Mouse (Mus musculus): ENCODE data around the gene Il10rb.

Il10rb gene

GRCm38 (mm10) chr16:91455868-91456267 is 49.9 kb downstream of the Il10rb start:
- no peak for DNase-seq

- DNase-seq = no peak
Measured at GRCm38 (mm10) chr16:91458301-91458746, 52.4 kb downstream of the Il10rb start.

- DNase-seq = peak; percentile 19
Measured at GRCm38 (mm10) chr16:91458976-91459375, 53.0 kb downstream of the Il10rb start.

DNA sequence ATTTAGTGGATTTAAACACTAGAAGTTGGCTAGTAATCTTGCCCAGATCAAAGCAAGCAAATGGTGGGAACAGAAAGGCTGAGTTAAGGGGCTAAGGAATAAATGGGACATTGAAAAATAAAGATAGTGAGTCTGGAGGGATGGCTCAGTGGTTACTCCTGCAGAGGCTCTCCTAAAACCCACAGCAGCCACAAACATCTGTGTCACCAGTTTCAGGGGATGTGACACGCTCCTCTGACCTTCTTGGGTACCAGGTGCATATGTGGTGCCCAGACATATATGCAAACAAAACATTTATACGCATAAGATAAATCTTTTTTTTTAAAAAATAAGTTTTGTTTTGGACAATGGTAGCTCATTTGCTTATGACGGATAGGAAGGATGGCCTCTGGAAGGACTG is 53.4 kb downstream of the Il10rb start:
- no peak for DNase-seq

GRCm38 (mm10) chr16:91459841-91460370 is 53.9 kb downstream of the Il10rb start:
- DNase-seq = no peak

GRCm38 (mm10) chr16:91461066-91461638 is 55.2 kb downstream of the Il10rb start:
- DNase-seq = no peak

DNA sequence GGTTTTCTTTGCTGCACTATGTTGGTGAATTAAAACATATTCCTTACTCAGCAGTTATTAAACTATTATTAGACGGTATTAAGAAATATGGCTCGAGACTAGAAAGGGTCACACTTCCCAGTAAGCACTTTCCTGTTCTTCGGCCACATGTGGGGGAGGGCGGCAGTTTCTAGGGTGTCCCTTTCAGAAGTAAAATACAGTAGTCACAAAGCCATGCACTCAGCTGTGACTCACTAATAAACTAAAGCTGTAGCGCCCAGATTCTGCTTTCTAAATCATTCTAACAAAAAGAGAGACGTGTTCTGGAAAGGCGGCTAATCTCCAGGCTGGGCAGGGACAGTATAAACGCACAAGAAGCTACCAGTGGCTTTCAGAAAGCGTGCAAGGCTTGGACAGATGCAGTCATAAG is 55.8 kb downstream of the Il10rb start:
- no peak for DNase-seq

- DNase-seq = no peak
Measured at GRCm38 (mm10) chr16:91462644-91463043, 56.7 kb downstream of the Il10rb start.

GRCm38 (mm10) chr16:91463400-91463799 is 57.4 kb downstream of the Il10rb start:
- DNase-seq = no peak

DNA sequence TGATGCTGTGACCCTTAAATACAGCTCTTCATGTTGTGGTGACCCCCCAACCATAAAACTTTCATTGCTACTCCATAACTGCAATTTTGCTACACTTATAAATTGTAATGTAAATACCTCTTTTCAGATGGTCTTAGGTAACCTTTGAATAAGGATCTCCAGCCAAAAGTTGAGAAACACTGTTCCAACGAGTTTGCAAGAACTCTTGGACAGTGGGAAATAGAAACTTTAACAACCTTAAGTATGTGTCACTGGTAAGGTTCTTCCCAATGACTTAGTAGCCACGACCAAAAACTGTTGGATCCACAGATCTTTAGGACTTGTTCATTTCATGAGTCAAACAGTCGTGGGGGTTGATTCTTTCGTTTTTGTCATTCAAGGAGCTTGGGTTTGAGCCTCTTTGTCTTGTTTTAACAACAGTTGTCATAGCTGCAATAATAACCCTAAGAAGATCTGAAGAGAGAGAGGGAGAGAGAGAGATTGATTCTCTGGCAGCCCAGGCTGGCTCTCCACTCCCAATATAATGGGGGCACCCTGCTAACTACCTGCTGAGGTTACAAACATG is 58.0 kb downstream of the Il10rb start:
- no peak for DNase-seq

DNA sequence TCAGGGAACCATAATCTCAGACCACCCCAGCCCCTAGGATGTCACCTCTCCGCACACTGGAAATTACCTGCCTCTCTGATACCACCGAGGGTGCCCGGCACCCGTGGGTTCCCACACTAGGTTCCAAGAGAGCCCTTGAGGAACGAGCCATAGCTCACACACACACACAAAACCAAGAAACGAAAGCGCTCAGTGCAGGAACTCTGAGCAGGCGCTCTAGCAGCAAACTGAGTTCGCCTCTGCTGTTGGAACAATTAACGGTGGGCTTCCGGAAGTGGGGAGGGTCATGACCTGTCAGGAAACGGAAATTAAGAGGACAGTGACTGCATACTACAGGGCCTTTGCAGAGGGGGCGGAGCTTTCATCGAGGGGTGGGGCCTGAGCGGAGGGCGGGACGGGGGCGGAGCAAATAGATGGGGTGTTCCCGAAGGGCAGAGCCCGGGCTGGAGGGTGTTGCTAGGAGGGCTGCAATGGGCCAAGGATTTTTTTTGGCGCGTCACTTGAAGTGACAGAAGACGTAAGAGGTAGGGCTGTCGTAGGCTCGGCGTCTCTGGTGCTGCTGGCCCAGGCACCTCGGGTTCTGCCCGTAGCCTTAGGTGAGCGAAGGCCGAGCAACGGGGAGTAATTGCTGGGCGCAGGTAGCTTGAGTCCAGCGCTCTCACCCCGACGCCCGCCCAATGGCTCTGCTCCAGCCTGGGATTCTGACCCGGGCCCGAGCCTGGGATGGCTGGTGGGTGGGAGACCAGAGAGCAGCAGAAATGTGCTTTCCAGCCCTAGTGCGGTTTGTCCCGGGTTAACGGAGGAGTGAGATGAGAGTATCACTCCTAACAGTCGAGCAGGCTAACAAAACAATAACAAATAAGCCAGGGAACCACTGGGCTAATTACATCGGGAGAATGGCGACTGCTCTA is 58.9 kb downstream of the Il10rb start:
- DNase-seq = peak; percentile 96

DNA sequence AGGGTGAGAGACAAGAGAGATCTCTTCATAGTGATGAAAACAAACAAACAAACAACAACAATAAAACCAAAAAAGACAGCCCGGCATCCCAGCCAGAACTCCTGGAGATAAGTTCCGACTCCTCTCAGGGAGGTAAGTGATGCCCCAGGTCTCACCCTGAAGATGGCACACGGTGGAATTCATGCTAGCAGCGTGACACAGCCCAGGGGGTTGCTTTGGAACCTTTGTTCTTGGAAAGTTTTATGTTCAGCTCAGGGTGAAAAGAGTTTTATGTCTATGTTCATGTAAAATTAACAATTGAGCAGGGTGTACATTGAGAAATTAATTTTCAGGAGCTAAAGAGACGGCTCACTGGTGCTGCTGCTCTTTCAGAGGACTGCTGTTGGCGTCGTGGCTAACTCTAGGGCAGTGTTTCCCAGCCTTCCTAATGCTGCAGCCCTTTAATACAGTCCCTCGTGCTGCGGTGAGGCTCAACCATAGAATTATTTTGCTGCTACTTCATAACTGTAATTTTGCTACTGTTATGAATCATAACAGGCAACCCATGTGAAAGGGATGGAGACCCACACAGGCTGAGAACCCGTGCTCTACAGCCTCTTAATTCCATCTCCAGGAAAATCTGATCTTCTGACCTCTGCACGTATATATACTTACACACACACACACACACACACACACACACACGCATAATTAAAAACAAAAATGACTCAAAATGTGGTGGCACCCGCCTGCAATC is 59.7 kb downstream of the Il10rb start:
- DNase-seq = no peak

DNA sequence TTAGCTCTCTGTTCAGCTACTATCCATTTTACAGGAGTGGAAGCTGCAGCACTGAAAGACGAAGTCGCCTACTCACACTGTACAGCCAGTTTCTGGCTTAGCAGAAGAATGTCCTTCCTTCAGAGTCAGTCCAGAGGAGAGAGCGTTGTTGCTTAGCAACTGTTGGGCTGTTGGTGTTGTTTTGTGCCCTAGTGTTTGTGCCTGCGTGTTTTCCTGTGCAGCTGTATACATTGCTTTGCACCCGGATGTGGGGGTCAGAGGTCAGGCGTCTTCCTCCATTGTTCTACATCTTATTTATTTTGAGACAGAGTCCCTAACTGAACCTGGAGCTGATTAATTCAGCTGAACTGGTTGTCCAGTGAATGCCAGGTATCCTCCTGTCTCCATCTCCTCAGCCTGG is 60.6 kb downstream of the Il10rb start:
- peak; percentile 74 for DNase-seq

DNA sequence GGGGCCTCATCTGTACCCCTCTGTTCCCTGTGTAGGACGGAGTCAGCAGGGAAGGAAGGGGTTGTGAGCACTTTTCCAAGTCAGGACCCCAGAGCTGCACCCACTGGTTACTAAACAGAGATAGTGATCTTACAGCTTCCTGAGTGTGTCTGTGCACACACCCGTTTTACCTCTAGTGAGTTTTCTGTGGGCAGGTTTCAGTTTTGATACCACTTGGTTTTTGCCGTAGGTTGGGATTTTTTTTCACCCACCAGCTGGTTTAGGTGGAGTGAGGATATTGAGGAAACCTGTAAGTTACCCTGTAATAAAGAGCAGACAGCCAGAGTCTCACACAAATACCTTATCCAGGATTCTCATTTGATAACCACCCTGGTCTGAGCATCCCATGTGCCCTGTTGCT is 64.5 kb downstream of the Il10rb start:
- no peak for DNase-seq

DNA sequence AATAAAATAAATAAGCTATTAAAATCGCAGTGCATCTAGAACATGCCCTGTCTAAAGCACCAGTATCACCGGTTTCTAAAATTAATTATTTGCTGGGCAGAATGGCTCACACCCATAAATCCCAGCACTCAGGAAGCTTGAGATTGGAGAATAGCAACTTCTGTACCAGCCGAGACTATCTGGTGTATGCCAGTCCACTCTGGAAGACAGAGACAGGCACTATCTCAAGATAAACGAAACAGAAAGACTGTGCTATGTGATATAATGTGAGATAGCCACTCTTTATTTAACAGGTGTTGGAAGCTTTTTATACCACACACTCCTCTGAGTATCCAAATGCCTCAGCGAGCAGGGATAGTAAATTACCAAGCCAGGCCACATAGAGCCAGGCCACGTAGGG is 65.5 kb downstream of the Il10rb start:
- no peak for DNase-seq

All from retina, postnatal 1 day (tissue).